Mouse (Mus musculus): Measurements from ENCODE around the gene Gm43518.
A peak's percentile ranks its signal among the peaks of the same experiment; 100 is the strongest.

Gm43518 gene

DNA sequence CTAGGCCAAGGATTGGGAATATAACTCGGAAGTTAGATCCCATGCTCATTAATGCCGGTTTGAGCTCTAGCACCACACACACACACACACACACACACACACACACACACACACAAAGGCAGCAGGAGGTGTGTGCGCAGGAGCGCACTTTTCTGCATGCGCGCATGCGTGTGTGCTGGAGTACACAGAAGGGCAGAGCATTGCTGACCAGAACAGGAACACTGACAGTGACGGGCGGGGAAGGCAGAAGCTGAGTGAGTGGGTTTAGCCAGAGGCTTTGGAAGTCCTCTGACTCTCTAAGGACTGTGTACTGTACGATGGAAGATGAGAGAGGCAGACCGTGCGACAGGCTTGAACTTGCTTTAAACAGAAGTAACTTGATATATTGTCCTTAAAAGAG lies 6.3 kb downstream of the Gm43518 start:
- DNase-seq (ENCODE audit: low read depth, low spot score) = no peak

DNA sequence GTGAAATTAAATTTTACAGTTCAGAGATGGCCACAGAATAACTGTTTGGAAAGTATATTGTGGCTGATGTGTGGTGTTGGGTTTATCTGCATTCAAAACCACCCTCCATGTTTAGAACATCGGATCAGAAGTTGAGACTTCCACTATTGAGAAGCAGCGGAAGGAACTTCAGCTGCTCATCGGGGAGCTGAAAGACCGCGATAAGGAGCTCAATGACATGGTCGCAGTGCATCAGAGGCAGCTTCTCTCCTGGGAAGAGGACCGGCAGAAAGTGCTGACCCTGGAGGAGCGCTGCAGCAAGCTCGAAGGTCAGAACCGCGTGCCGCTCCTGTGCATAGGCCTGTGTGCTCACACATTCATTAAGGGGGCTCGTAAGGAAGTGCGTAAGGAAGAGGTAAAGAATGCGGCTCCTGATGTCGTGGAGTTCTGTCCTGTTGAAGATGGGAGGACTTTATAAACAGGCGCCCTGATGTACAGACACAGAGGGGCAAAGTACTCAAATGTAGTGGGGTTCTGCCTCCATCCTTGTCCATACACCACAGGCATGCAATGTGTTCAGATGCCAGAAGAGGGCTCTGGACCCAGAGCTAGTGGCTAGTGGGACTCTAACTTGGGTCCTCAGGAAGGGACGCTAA lies 6.9 kb downstream of the Gm43518 start:
- peak; percentile 68 for DNase-seq (ENCODE audit: low read depth, low spot score)

DNA sequence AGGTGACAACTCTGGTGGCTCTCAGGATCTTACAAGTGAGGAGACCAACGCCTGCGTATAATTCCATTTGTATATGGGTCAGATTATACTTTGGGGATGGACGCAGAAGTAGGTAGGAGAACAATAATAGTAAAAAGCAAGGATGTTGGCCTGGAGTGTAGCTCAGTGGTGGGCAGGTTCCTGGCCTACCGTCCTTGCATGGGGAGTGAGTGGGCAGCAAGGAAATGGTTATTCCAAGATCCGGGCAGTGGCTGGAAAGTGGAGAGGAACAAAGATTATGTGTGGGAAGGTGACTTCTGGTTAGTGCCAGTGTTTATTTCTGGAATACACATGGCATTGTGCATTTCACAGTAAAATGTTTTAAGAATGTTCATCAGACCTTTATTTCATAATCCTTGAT lies 8.7 kb downstream of the Gm43518 start:
- DNase-seq (ENCODE audit: low read depth, low spot score) = no peak

DNA sequence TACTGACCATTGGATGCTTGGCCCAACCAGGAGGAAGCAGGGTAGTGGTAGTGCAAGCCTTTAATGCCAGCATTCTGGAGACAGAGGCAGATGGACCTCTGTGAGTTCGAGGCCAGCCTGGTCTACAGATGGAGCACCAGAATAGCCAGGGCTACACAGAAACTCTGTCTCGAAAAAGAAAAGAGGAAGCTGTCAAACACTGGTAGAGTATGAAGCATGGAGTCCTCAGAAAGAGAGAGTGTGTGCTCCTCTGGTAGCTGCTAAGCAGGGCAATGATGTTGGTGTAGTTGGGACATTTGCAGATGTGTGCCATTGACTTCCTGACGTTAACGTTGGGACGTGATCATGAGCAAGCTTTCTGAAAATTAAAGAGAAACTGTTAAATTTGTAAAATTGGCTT lies 11.3 kb downstream of the Gm43518 start:
- DNase-seq (ENCODE audit: low read depth, low spot score) = peak; percentile 78

DNA sequence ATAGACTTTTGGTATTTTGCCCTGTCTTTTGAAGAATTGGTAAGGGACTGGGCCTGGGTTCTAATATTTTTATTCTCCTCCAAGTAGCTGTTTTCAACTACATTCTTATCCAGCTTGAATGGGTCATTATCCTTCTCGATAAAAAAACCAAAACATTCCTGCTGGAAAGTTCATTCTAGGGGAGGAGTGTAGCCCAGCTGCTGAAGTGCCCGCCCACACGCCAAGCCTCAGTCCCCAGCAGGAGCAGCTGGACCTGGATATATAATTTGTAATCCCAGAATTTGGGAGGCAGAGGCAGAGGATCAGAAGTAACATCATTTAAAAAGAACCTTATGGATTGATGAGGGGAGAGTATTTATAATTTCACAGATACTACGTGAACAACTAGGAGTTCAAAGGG lies 19.3 kb downstream of the Gm43518 start:
- DNase-seq (ENCODE audit: low read depth, low spot score) = no peak

DNA sequence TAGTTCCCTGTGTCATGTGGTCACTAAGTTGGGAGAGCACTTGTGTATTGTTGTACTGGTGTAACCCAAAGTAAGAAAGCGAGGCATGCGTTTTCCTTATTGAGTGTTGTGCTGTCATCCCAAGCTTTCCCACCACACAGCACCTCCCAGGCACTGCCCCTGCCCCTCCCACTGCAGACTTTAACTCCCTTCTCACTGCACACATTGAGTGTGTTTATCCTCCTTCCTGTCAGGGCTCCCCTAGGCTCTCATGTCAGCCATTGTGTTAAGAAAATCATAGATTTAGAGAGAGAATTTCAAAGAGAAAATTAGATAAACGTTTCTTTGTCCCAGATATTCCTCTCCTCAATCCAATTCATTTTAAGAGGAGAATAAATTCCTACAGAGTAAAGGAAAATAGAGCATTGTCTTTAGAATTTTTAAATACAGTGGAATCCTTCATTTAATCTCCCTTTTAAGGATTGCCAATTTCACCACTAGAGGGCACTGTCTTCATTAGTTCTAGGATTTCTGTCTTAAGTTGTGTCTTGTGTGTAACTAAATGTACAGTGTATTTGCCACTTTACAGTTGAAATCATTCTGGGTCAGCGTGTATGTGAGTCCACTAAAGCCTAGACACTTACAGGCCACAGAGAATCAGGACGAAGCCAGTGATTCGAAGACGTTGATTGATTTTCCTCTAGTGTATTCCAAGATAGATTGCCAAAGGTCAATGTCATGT lies 20.0 kb downstream of the Gm43518 start:
- DNase-seq (ENCODE audit: low read depth, low spot score) = peak; percentile 55

DNA sequence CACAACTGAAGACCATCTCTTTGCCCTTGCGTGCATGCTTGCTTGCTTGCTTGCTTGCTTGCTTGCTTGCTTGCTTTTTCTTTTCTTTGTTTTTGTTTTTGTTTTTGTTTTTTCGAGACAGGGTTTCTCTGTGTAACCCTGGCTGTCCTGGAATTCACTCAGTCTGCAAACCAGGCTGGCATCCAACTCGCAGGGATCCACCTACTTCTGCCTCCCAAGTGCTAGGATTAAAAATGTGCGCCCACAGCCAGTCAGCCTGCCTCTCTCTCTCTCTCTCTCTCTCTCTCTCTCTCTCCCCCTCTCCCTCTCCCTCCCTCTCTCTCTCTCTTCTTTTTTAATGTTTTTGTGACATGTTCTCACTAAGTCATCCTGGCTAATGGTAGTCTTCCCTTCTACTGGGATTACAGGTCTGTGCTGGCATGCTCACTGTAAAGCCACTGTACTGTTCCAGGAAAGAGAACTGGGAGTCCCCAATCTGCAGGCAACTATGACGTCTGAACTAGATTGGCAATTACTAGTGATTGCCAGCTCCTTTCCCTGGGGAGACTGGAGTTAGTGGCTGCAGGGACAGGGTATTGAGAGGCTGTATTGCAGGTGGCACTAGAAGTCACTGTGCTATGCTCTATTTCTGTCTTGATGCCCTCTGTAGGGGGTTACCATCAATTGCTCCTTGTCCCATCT lies 25.3 kb downstream of the Gm43518 start:
- no peak for DNase-seq (ENCODE audit: low read depth, low spot score)

DNA sequence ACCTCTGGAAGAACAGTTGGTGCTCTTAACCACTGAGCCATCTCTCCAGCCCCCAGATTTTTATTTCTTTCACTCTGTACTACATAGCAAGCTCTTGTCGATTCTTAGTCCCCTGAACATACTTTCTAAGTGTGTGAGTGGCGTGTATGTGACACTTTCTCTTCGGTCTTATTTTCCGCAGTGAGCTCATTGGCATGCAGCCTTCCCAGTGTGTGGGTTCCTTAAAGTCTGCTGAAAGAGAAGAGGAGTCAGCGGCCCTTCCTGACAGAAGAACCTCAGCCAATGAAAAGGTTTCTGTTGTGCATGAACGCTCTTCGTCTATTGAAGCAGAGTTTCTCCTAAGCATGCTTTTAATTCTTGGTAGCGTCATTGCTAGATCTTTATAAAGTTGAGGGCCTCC lies 30.0 kb downstream of the Gm43518 start:
- DNase-seq (ENCODE audit: low read depth, low spot score) = no peak

DNA sequence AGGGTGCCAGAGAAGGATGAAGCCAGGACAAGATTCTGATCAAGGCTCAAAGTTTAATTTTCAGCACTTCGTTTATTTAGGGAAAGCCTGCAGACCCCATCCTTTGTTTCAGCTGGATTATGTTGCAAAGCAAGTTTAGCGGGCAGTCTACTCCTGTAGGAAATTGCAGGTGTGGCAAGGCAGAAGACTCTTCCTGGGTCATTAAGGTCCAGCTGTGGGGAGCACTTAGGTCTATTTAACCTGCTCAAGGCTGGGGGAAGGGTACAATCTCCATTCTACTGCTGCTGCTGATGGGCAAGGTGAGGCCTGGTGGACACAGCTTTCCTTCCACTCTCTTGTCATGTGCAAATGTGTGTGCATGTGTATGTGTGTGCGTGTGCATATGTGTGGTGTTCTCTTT lies 31.8 kb downstream of the Gm43518 start:
- DNase-seq (ENCODE audit: low read depth, low spot score) = no peak

DNA sequence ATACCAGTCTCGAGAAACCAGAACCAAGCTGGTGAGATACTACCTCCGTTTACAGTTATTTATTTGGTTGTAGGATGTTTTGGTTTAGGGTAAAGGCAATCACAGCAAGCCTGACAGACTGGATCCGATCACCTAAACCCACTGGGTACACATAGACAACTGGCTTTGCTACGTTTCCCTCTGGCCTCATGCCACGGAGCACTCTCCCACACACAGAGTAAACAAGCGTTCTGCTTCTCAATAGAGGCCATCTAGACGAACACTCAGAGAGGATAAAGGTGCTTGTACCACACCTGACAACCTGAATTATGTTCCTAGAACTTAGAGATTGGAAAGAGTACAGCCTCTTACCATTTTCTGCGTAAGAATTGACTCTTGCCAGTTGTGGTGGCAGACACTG lies 32.9 kb downstream of the Gm43518 start:
- no peak for DNase-seq (ENCODE audit: low read depth, low spot score)

DNA sequence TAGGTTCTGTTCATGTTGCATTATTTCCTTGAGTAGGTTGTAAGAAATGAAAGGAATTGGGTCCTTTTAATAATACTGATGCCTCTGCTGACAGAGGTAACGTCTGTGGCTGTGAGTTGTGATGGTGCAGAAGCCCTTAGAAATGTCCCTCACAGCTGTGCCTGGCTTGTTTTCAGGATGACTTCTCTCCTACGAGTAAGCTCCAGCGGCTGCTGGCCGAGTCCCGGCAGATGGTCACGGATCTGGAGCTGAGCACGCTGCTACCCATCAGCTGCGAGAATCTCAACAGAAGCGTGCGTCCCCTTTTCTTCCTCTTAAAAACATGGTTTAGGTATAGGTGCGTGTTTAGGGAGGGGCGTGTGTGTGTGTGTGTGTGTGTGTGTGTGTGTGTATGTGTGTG lies 33.8 kb downstream of the Gm43518 start:
- DNase-seq (ENCODE audit: low read depth, low spot score) = no peak

DNA sequence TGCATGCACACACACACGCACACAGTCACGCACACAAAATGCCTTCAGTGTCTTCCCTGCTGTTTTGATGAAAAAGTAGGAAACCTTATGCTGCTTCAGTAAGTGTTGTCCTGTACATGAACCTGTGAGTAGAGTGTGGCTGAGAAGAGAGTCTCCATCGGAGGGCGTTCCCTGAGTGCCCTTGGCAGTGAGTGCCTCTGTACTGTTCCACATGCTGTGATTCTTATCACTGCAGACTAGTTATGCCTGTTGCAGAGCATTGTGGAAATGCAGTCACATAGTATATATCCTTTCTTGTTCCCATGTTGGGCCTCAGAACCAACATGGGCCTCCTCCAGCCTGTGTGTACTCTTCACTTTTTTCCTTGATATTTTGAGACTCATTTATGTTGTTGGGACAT lies 37.0 kb downstream of the Gm43518 start:
- no peak for DNase-seq (ENCODE audit: low read depth, low spot score)

DNA sequence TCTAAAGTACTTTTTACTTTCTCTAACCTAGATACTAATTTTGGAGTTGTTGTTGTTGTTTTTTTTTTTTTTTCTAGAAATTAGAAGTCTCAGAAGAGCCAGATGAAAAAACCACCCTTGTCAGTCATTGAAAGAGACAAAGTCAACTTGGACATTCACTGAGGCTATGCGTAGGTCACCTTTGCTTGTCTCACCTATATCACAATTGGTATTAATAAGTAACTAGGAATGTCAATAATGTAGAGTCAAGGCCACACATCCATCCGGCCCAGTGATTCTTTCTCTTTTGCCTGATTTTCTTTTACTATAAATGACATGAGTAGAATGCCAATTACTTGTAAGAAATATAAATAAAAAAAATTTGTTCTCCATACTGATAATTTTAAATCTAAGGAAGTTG lies 39.5 kb downstream of the Gm43518 start:
- no peak for DNase-seq (ENCODE audit: low read depth, low spot score)

DNA sequence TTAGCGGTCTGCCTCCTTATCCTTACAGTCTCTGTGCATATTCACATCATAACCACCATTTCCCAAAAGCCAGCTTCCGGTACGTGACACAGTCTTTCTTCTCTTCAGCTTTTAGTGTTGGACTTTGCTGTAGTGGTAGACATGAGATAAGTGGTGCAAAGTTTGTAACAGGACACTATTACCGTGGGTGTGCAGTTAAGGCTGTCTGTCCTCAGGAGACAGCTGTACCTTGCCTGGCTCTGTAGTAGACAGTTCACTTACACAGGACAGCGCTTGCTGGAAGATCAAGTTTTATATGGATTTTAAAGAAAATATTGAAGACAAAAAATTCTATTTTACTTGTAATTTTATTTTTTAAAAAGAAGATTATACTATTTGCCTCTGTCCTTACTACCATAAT lies 41.2 kb downstream of the Gm43518 start:
- DNase-seq (ENCODE audit: low read depth, low spot score) = no peak

DNA sequence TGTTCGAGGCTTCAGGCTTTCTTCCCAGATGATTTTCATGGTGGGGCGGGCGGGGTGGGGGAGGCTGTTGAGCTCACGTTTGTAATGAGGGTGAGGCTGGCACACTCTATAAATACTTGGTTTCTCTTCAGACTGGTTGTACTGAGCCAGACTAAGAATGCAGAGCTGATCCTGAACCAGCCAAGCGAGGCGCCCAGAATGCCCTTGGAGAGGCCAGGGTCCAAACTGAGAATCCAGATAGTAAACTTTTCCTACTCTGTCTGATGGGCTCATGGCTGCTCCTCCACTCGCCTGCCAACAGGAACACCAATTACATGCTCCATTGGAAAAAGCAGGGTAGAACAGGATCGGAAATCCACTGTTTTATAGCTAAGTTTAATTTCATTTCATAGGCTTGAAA lies 42.0 kb downstream of the Gm43518 start:
- DNase-seq (ENCODE audit: low read depth, low spot score) = no peak

DNA sequence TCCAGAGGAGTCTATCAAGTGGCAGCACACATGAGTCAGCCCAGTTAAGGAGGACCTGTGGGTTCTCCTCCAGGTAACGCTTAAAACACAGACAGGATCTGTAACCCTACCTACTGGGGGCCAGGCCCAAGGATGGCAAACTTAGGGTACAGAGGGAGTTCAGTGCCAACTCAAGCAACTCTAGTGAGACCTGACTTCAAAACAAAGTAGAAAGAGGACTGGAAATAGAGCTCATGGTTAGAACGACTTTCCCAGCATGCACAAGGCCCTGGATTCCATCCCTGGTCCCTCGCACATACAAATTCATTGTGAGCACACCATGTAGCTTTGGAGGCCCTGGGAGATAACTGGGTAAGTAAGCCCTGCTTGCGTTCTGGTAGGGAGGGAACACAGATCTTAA lies 43.4 kb downstream of the Gm43518 start:
- DNase-seq (ENCODE audit: low read depth, low spot score) = no peak

DNA sequence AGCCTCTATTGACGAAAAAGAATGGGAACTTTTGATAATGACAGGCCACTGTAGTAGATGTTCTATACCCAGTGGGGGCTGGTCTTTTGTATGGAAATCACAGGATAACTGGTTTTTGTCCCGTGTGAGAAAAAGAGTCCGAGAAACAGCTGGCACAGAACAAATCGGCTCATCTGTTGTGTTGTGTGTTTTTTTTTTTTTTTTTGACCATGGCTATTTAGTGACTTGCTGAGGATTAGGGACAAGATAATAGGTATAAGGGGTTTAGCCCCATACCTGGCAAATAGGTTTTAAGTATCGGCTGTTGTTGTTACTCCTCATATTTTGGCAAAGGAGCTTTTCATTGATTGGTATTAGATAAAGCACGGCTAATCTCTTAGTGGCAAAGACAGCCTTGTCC lies 45.2 kb downstream of the Gm43518 start:
- no peak for DNase-seq (ENCODE audit: low read depth, low spot score)

DNA sequence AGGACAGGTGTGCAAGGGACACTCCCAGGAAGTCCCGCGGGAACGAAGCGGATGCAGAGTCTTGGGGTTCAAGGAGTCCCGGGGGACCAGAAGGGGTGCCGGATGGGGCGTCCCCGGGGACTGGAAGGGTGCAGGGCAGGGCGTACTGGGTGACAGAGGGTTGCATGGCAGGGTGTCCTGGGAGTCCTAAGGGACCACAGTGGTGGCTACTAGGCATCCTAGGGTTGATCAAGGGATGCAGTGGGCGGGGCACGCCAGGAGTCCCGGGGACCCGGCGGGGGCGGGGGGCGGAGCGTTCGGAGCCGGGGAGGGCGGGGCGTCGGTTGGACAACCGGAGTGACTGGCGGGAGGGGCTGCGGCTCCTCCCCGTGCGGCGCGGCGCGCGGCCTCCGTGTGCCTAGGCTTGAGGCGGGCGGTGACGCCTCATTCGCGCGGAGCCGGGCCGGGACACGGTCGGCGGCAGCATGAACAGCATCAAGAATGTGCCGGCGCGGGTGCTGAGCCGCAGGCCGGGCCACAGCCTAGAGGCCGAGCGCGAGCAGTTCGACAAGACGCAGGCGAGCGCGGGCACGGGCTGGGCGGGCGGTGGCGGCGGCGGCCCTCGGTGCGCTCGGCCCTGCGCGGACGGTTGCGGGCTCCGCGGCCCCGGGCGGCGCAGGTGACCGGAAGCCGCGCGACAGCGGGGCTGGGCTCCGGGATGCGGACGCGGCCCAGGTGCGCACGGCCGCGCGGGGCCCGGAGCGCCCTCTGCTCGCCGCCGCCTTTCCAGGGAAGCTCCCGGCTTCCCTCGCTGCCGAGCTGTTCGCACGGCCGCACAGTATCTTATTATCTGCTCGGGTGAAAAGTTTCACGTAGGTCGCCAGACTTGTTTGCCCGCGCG lies 46.3 kb downstream of the Gm43518 start, which contains the start of gene Hip1r:
TSS of gene Hip1r (plus strand) at position 330 of the 880 bp plus-strand sequence.
- peak; percentile 90 for DNase-seq (ENCODE audit: low read depth, low spot score)

DNA sequence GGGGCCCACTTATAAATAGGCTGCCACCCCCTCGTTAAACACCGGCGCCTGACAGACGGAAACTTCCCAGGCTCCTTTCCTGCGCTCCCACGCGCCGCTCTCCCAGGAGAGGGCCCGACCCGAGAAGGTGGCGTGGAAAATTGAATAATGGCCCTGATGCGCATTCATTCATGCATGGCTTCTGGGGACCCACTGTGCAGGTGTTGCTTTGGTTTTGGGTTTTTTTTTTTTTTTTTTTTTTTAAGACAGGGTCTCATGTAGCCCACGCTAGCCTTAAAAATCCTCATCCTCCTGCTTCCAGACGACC lies 46.9 kb downstream of the Gm43518 start:
- DNase-seq (ENCODE audit: low read depth, low spot score) = peak; percentile 71

DNA sequence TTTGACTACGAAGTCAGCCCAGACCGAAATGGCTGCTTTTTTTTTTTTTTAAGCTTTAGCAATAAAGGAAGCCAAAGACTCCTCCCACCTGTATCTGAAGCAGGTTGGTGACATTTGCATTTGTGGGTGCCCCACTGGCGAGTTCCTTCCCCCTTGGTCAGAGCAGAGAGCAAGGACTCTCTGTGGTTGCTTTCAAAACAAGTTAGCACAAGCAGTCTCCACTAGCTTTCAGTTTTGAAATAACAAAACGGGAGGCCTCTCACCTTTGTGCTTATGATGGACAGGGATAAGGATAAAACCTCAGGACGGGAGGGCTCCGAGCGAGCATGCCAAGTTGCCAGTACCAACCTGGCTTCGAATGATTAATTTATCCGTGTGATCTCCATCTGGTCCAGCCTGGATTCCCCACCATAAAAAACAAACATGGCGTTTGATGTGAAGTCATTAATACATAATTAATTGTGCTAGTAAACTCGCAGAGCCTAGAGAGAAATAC lies 47.4 kb downstream of the Gm43518 start:
- DNase-seq (ENCODE audit: low read depth, low spot score) = peak; percentile 91

DNA sequence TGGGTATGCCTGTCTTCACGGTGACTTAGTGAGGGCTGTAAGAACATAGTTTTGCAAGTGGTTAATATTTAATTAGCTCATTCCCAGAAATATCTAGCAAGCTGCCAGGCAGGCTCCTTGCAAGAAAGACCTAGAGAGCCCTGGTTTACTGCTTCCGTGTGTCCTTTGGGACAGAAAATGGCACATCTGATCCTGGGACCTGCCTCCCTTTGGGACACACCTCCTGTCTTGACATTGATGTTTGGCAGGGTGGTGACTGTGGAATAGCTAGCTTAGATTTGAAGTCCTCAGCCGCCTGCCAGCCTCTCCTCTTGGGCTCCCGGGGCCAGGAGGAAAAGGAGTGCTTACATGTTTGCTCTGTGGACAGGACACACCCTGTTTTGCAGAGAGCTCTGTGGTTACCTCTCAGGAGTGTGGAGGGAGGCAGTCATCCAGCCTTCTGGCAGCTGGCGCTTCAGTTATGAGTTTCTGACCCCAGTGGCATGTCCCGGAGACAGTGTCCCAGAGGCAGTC lies 48.5 kb downstream of the Gm43518 start:
- DNase-seq (ENCODE audit: low read depth, low spot score) = no peak

DNA sequence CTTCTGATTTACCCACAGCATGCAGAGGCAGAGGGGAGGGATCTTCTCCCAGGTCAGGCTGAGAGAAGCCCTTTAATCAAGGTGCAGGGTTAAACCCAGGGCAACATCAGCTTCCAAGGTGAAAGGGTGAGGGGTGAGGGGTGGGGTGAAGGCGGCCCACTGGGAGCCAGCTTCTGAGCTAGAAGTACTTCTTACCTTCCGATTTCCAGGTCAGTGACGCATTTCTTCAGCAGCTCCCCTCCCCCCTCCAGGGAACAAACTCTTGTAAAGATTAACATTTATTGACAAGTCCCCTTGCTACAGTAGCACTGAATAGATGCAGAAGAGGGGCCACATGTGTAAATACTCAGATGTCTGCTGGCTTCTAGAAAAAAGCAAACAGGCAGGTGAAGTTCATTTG lies 50.0 kb downstream of the Gm43518 start:
- no peak for DNase-seq (ENCODE audit: low read depth, low spot score)

Data from A20 (cell line).